Mouse (Mus musculus) left cerebral cortex, adult 8-10 months (tissue): Measurements from ENCODE around the gene Gprc5c. TPM values are rescaled to one million over a fixed set of nuclear protein-coding genes. Genes with fewer than 3 reads are reported as not detected.

Experiments
- DNase-seq, 2 experiments: peaks; one replicate each; pipeline ENCODE4 v3.0.0; 2022; ENCODE audit warnings: low spot score in 2 of 2
- total RNA-seq, 4 experiments: library from RNA; stranded (reverse); gene quantifications; 2 replicates each; pipeline ENCODE4 v1.2.4; 2022

Gene Gprc5c
- 1 to 10 TPM; 4.6 to 5.6 (median 5.4) TPM for total RNA-seq

GRCm38 (mm10) chr11:114850452-114851268, at the start of gene Gprc5c:
Gprc5c (plus strand) TSS chr11:114851152.
- DNase-seq = no peak

- DNase-seq = no peak
Observed at GRCm38 (mm10) chr11:114801906-114802305, 49.0 kb upstream of the Gprc5c start.

- no peak for DNase-seq
Observed at GRCm38 (mm10) chr11:114802540-114803267, 48.2 kb upstream of the Gprc5c start.

GRCm38 (mm10) chr11:114803990-114804389, 47.0 kb upstream of the Gprc5c start:
- DNase-seq = no peak

- DNase-seq = no peak
Observed at GRCm38 (mm10) chr11:114807025-114807424, 43.9 kb upstream of the Gprc5c start.

GRCm38 (mm10) chr11:114807686-114808427, 43.1 kb upstream of the Gprc5c start:
- DNase-seq = no peak

- no peak for DNase-seq
Observed at GRCm38 (mm10) chr11:114809371-114809770, 41.6 kb upstream of the Gprc5c start.

GRCm38 (mm10) chr11:114810344-114810743, 40.6 kb upstream of the Gprc5c start:
- DNase-seq = no peak

- peak; percentile 69 to 93 for DNase-seq
Observed at GRCm38 (mm10) chr11:114812731-114813240, 38.2 kb upstream of the Gprc5c start.

- no peak for DNase-seq
Observed at GRCm38 (mm10) chr11:114814873-114815592, 35.9 kb upstream of the Gprc5c start.

GRCm38 (mm10) chr11:114816934-114817333, 34.0 kb upstream of the Gprc5c start:
- DNase-seq = no peak

GRCm38 (mm10) chr11:114818185-114818584, 32.8 kb upstream of the Gprc5c start:
- DNase-seq = no peak

GRCm38 (mm10) chr11:114819110-114819509, 31.8 kb upstream of the Gprc5c start:
- DNase-seq = no peak

GRCm38 (mm10) chr11:114820444-114820843, 30.5 kb upstream of the Gprc5c start:
- DNase-seq = no peak

GRCm38 (mm10) chr11:114821325-114821724, 29.6 kb upstream of the Gprc5c start:
- no peak for DNase-seq

- DNase-seq = peak; percentile 54 to 93
Observed at GRCm38 (mm10) chr11:114822727-114823126, 28.2 kb upstream of the Gprc5c start.

- DNase-seq = no peak
Observed at GRCm38 (mm10) chr11:114823199-114823725, 27.7 kb upstream of the Gprc5c start.

GRCm38 (mm10) chr11:114826686-114827085, 24.3 kb upstream of the Gprc5c start:
- no peak for DNase-seq

- DNase-seq = no peak
Observed at GRCm38 (mm10) chr11:114829499-114830432, 21.2 kb upstream of the Gprc5c start.

- no peak for DNase-seq
Observed at GRCm38 (mm10) chr11:114830433-114830773, 20.5 kb upstream of the Gprc5c start.
